Mouse (Mus musculus): ENCODE results near the gene Musk. TPM values are rescaled to one million over a fixed set of nuclear protein-coding genes. Genes with fewer than 3 reads are reported as not detected.

Gene Musk
- polyA plus RNA-seq, 1 experiment: 0.05 TPM

DNA sequence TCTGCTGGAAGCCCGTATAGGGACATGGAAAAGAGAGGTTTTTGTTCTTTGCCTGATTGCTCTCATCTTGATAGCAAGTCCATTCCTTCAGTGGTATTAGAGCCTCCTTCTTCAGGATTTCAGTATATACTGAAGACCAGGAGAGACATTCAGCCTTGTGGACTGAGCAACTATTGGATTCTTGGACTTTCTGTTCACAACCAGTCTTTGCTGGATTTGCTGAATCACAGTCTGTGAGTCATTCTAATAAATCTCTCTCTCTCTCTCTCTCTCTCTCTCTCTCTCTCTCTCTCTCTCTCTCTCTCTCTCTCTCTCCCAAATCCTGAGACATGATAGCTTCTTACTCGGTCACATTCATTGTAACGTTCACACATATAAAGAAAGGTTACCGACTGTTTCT lies 93.4 kb downstream of the Musk start:
- H3K4me3 ChIP-seq (replicated peaks; ENCODE audit: insufficient read depth, low read depth, low read length): no peak overlapping the region
- H3K27me3 ChIP-seq (ENCODE audit: control insufficient read depth, insufficient read depth, low read length): no peaks in the 10 kb centered on the region
- H3K27ac ChIP-seq (ENCODE audit: insufficient read depth, low read length): no peak overlapping the region
- H3K4me1 ChIP-seq (ENCODE audit: control insufficient read depth, insufficient read depth, low read length): no peaks in the 10 kb centered on the region; the same call in 1 of the 2 replicates
- TF ChIP-seq POLR2A (IDR thresholded peaks at IDR 0.05; ENCODE audit: borderline replicate concordance, insufficient read depth, low read length) (no peak), CTCF (IDR thresholded peaks at IDR 0.05; ENCODE audit: borderline replicate concordance, insufficient read depth, low read depth, low read length) (no peak)
- DNase-seq: no peak
- WGBS: 97% methylated on average over 4 of the region's 4 CpGs

DNA sequence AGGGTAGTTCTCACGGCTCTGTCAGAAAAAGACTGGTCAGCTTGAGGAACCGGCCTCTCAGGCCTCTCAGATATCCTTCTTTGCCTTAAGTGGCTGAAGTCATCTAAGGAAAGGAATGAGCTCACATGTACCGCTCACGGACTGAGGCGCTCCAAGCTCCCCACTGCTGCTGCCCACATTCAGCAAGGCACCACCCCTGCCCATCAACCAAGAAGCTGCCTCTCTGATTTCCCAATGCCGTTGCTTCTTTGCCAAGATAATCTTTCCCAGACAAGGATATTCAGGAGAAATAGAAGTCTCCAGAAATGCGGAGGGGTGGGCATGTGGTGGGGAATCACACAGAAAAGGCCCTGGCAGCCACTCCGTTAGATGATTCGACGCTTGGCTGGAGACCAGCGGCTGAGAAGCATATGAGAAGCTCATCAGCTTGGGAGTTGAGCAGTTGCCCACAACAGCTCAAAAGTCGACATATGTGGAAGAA lies 115.1 kb downstream of the Musk start:
- no peaks in the 10 kb centered on the region for H3K27me3 ChIP-seq (ENCODE audit: control insufficient read depth, insufficient read depth, low read length)
- peak; percentile 26 to 33 for DNase-seq
- 21% methylated on average over 12 of the region's 12 CpGs for WGBS
- TF ChIP-seq POLR2A (IDR thresholded peaks at IDR 0.05; ENCODE audit: borderline replicate concordance, insufficient read depth, low read length): no peak
- TF ChIP-seq CTCF (IDR thresholded peaks at IDR 0.05; ENCODE audit: borderline replicate concordance, insufficient read depth, low read depth, low read length): no peak
- no peak overlapping the region for H3K27ac ChIP-seq (ENCODE audit: insufficient read depth, low read length)
- H3K4me1 ChIP-seq (ENCODE audit: control insufficient read depth, insufficient read depth, low read length): no peaks in the 10 kb centered on the region
- no peak overlapping the region for H3K4me3 ChIP-seq (replicated peaks; ENCODE audit: insufficient read depth, low read depth, low read length)

DNA sequence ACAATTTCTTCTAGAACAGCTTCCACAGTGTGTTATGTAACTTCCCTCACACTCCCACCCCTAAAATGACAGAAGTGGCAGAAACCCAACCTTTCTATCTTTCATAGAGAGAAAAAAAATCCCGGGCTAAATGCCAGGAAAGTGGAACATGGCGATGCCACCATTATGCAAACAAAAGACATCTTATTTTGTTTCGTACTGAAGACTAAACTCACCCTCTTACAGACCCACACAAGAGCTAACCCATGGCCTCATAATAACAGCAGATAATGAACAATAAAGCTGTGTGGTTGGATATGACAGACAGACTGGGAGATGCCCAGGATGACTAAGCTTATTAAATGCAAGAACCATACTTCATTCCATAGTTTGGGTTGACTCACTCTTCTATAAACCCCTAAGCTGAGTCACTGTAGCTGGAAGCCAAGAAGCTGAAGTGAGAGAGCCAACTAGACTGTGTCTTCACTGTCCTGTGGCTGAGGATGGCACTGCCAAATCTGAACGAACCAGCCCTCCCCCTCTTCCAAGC lies 116.3 kb downstream of the Musk start:
- DNase-seq: peak in 1 of 2 experiments; percentile 34
- WGBS: 23% methylated on average over 4 of the region's 4 CpGs
- H3K4me3 ChIP-seq (replicated peaks; ENCODE audit: insufficient read depth, low read depth, low read length): no peak overlapping the region
- H3K27me3 ChIP-seq (ENCODE audit: control insufficient read depth, insufficient read depth, low read length): no peaks in the 10 kb centered on the region
- TF ChIP-seq CTCF (IDR thresholded peaks at IDR 0.05; ENCODE audit: borderline replicate concordance, insufficient read depth, low read depth, low read length) (no peak), POLR2A (IDR thresholded peaks at IDR 0.05; ENCODE audit: borderline replicate concordance, insufficient read depth, low read length) (no peak)
- no peak overlapping the region for H3K27ac ChIP-seq (ENCODE audit: insufficient read depth, low read length)
- H3K4me1 ChIP-seq (ENCODE audit: control insufficient read depth, insufficient read depth, low read length): no peaks in the 10 kb centered on the region

DNA sequence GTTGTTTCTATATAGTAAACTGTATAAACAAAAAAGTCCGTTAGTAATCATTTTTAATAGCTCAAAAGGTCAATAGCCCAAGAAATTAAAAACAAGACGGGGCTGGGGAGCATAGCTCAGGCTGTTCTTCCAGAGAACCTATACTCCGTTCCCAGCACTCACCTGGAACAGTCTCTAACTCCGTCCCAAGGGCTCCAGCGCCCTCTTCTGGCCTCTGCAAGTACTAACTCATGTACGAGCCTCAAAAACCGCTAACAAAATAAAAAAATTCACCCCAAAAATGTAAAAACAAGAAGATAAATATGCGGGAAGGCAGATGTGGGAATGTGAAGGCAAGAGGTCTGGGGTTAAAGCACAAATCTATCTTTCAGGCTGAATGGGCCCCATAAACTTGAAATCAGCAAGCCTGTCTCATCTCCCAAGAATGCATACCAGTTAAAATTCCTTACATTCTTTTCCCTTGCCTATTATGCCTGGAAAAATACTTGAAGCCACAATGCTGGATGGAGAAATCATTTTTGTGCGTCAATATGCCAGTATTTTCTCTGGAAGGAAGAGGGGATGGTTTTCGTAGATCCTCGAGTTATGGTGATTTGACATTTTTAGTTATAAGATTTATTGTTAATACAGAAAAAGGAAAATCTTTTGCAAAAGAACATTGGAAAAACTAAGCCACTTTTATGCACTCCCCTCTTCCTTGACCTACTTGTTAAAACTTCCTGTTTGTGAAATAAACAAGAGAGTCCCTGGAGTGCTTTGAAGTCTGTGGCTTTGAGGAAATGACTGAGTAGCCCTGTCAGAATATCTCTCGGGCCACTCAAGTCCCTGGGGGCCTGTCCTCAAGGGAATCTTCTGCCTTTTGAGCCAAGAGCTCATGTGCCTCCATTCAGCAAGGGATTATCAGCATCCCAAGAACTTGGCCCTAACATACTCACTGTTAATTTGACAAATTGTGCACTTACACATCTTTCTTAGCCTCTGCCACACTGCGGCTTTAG lies 127.7 kb downstream of the Musk start:
- H3K27me3 ChIP-seq (ENCODE audit: control insufficient read depth, insufficient read depth, low read length): no peaks in the 10 kb centered on the region
- no peak overlapping the region for H3K27ac ChIP-seq (ENCODE audit: insufficient read depth, low read length)
- no peak for DNase-seq
- no peak for TF ChIP-seq POLR2A (IDR thresholded peaks at IDR 0.05; ENCODE audit: borderline replicate concordance, insufficient read depth, low read length)
- no peak for TF ChIP-seq CTCF (IDR thresholded peaks at IDR 0.05; ENCODE audit: borderline replicate concordance, insufficient read depth, low read depth, low read length)
- WGBS: 76% methylated on average over 13 of the region's 13 CpGs
- H3K4me1 ChIP-seq (ENCODE audit: control insufficient read depth, insufficient read depth, low read length): no peaks in the 10 kb centered on the region
- H3K4me3 ChIP-seq (replicated peaks; ENCODE audit: insufficient read depth, low read depth, low read length): no peak overlapping the region

DNA sequence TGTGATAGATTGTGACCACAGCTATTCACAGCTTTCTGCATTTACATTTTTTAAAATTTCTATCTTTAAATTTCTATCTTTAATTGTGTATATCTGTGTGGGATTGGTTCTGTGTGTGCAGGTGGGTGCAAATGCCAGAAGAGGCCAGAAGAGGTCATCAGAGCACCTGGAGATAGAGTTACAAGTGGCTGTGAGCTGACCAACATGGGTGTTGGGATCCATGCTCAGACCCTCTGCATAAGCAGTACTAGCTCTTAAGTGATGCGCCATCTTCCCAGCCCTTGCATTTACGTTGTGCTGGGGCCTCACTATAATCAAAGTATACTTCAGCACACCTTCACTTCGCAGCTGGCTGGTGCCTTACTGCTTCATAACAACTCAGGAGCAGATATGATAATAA lies 129.8 kb downstream of the Musk start:
- Histone ChIP-seq H3K27me3 (ENCODE audit: control insufficient read depth, insufficient read depth, low read length) (no peaks in the 10 kb centered on the region), H3K4me3 (replicated peaks; ENCODE audit: insufficient read depth, low read depth, low read length) (no peak overlapping the region), H3K4me1 (ENCODE audit: control insufficient read depth, insufficient read depth, low read length) (no peaks in the 10 kb centered on the region), H3K27ac (ENCODE audit: insufficient read depth, low read length) (no peak overlapping the region)
- DNase-seq: no peak
- TF ChIP-seq CTCF (IDR thresholded peaks at IDR 0.05; ENCODE audit: borderline replicate concordance, insufficient read depth, low read depth, low read length) (no peak), POLR2A (IDR thresholded peaks at IDR 0.05; ENCODE audit: borderline replicate concordance, insufficient read depth, low read length) (no peak)
- 97% methylated on average over 3 of the region's 3 CpGs for WGBS

DNA sequence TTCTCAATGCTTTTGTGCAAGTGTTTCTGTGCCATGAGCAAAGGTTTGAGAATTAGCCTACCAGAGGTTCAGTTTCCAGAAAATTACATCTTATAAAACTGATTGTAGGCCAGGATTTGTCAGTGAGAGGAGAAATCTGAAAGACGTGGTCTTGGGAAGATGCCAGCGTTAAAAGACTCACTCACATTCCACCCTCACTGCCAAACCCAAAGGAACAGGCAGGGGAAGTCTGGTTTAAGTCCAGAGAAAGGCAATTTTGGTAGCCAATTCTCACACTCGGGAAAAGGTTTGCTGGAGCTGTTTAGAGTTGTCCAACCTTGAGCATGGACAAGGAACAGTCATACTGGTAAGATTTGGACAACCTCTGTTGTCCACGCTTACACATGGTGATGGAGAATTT lies 131.6 kb downstream of the Musk start:
- WGBS: 16% methylated on average over 4 of the region's 4 CpGs
- Histone ChIP-seq H3K27me3 (ENCODE audit: control insufficient read depth, insufficient read depth, low read length) (no peaks in the 10 kb centered on the region), H3K27ac (ENCODE audit: insufficient read depth, low read length) (no peak overlapping the region)

DNA sequence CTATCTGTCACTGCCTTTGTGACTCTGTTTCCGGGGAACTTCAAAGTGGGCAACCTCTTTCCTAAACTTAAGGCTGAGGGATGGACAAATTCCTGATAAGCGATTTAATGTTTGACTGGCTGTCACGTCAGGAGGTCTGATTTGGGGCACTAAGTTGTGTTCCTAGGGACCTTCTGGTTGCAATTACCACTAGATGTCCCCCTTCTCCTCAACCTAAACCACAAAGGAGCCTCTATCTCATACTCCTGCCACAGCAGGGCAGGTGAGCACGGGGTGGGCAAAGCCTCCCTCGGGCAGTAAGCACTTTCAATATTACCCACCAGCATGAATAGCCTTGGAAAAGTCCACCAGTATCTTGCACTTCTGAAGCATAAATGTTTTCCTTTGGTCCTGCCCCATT lies 133.5 kb downstream of the Musk start:
- TF ChIP-seq CTCF (IDR thresholded peaks at IDR 0.05; ENCODE audit: borderline replicate concordance, insufficient read depth, low read depth, low read length) (no peak), POLR2A (IDR thresholded peaks at IDR 0.05; ENCODE audit: borderline replicate concordance, insufficient read depth, low read length) (no peak)
- Histone ChIP-seq H3K27me3 (ENCODE audit: control insufficient read depth, insufficient read depth, low read length) (no peaks in the 10 kb centered on the region), H3K27ac (ENCODE audit: insufficient read depth, low read length) (no peak overlapping the region), H3K4me1 (ENCODE audit: control insufficient read depth, insufficient read depth, low read length) (no peaks in the 10 kb centered on the region), H3K4me3 (replicated peaks; ENCODE audit: insufficient read depth, low read depth, low read length) (no peak overlapping the region)
- 71% methylated on average over 5 of the region's 5 CpGs for WGBS
- DNase-seq: no peak

More for the DNA sequence above, 131.6 kb downstream of the Musk start:
- TF ChIP-seq CTCF (IDR thresholded peaks at IDR 0.05; ENCODE audit: borderline replicate concordance, insufficient read depth, low read depth, low read length) (no peak), POLR2A (IDR thresholded peaks at IDR 0.05; ENCODE audit: borderline replicate concordance, insufficient read depth, low read length) (no peak)
- DNase-seq: no peak
- no peak overlapping the region for H3K4me3 ChIP-seq (replicated peaks; ENCODE audit: insufficient read depth, low read depth, low read length)
- no peaks in the 10 kb centered on the region for H3K4me1 ChIP-seq (ENCODE audit: control insufficient read depth, insufficient read depth, low read length)
